Mouse (Mus musculus): ENCODE data around the gene Plekhm3. TPM values are rescaled to one million over a fixed set of nuclear protein-coding genes. Genes with fewer than 3 reads are reported as not detected.

Gene Plekhm3
- polyA plus RNA-seq, 1 experiment from 2014 or later = 8.4 TPM

- 50% methylated on average over 9 of the region's 9 CpGs for WGBS
- Histone ChIP-seq H3K9me3 (ENCODE audit: control insufficient read depth, low read length) (0 out of 2 replicates have a peak, but pooled peaks cover 3% of the 10 kb centered on the region), H3K27me3 (ENCODE audit: control insufficient read depth, insufficient read depth, low read length) (no peaks in the 10 kb centered on the region), H3K4me3 (ENCODE audit: control insufficient read depth in 1 of 2, insufficient read depth in 1 of 2, low read depth in 1 of 2, low read length in 2 of 2) (no peak overlapping the region), H3K36me3 (ENCODE audit: control insufficient read depth, insufficient read depth, low read length) (no peaks in the 10 kb centered on the region), H3K4me1 (ENCODE audit: control insufficient read depth in 2 of 2, insufficient read depth in 2 of 2, low read length in 2 of 2) (peaks cover 18 to 30% of the 10 kb centered on the region in 2 experiments), H3K27ac (replicated peaks in 1 of 2; ENCODE audit: control insufficient read depth in 1 of 2, insufficient read depth in 1 of 2, low read depth in 2 of 2, low read length in 2 of 2) (peak overlapping the region; percentile 62 to 67), H3K4me2 (ENCODE audit: low read length) (peak overlapping the region; percentile 18; the same call in 1 of the 2 replicates), H3K9ac (ENCODE audit: low read length) (peak overlapping the region; percentile 22; the same call in 1 of the 2 replicates)
- ATAC-seq (ENCODE audit: insufficient number of reproducible peaks, insufficient read depth, low FRiP score, low read depth) = no peak
Observed at GRCm38 (mm10) chr1:64945214-64945785, 11.3 kb downstream of the Plekhm3 start.

DNA sequence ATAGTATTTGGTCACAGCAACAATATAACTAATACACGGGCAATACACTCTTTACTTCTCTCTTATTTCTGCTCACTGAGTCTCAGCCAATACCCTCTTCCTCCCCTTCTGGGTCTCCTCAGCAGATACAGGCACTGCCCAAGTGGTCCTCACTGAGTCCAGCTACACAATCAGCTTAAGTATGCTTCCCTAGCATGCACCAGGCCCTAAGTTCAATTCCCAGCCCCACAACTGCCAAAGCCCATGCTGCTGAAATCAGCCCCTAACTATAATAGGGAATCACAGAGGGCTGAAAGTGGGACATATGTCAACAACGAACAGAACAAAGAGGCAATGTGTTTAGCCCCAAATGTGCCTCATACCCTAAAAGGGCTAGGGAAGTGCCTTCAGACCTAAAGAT lies 11.9 kb downstream of the Plekhm3 start:
- H3K27me3 ChIP-seq (ENCODE audit: control insufficient read depth, insufficient read depth, low read length) = no peaks in the 10 kb centered on the region
- H3K9me3 ChIP-seq (ENCODE audit: control insufficient read depth, low read length) = 0 out of 2 replicates have a peak, but pooled peaks cover 3% of the 10 kb centered on the region
- no peak for ATAC-seq (ENCODE audit: insufficient number of reproducible peaks, insufficient read depth, low FRiP score, low read depth)
- WGBS = 81% methylated on average over 2 of the region's 2 CpGs
- peaks cover 18 to 30% of the 10 kb centered on the region in 2 experiments for H3K4me1 ChIP-seq (ENCODE audit: control insufficient read depth in 2 of 2, insufficient read depth in 2 of 2, low read length in 2 of 2)
- H3K9ac ChIP-seq (ENCODE audit: low read length) = no peak overlapping the region
- no peak overlapping the region for H3K4me2 ChIP-seq (ENCODE audit: low read length)
- no peak overlapping the region for H3K27ac ChIP-seq (replicated peaks in 1 of 2; ENCODE audit: control insufficient read depth in 1 of 2, insufficient read depth in 1 of 2, low read depth in 2 of 2, low read length in 2 of 2)
- no peak overlapping the region for H3K4me3 ChIP-seq (ENCODE audit: control insufficient read depth in 1 of 2, insufficient read depth in 1 of 2, low read depth in 1 of 2, low read length in 2 of 2)
- H3K36me3 ChIP-seq (ENCODE audit: control insufficient read depth, insufficient read depth, low read length) = no peaks in the 10 kb centered on the region

- WGBS = 65% methylated on average over 4 of the region's 4 CpGs
- H3K27me3 ChIP-seq (ENCODE audit: control insufficient read depth, insufficient read depth, low read length) = no peaks in the 10 kb centered on the region
- H3K9ac ChIP-seq (ENCODE audit: low read length) = no peak overlapping the region
- no peak overlapping the region for H3K4me3 ChIP-seq (ENCODE audit: control insufficient read depth in 1 of 2, insufficient read depth in 1 of 2, low read depth in 1 of 2, low read length in 2 of 2)
- H3K9me3 ChIP-seq (ENCODE audit: control insufficient read depth, low read length) = 0 out of 2 replicates have a peak, but pooled peaks cover 3% of the 10 kb centered on the region
- H3K4me2 ChIP-seq (ENCODE audit: low read length) = no peak overlapping the region
- no peak for ATAC-seq (ENCODE audit: insufficient number of reproducible peaks, insufficient read depth, low FRiP score, low read depth)
- peaks cover 10% of the 10 kb centered on the region; the same call in 1 of the 2 replicates for H3K36me3 ChIP-seq (ENCODE audit: control insufficient read depth, insufficient read depth, low read length)
- H3K27ac ChIP-seq (replicated peaks in 1 of 2; ENCODE audit: control insufficient read depth in 1 of 2, insufficient read depth in 1 of 2, low read depth in 2 of 2, low read length in 2 of 2) = no peak overlapping the region
- H3K4me1 ChIP-seq (ENCODE audit: control insufficient read depth in 2 of 2, insufficient read depth in 2 of 2, low read length in 2 of 2) = peaks cover 11 to 25% of the 10 kb centered on the region in 2 experiments
Observed at GRCm38 (mm10) chr1:64942006-64942755, 14.4 kb downstream of the Plekhm3 start.

GRCm38 (mm10) chr1:64938907-64939306 lies 17.7 kb downstream of the Plekhm3 start:
- H3K27me3 ChIP-seq (ENCODE audit: control insufficient read depth, insufficient read depth, low read length) = no peaks in the 10 kb centered on the region
- no peak overlapping the region for H3K4me3 ChIP-seq (ENCODE audit: control insufficient read depth in 1 of 2, insufficient read depth in 1 of 2, low read depth in 1 of 2, low read length in 2 of 2)
- WGBS = 88% methylated on average over 7 of the region's 7 CpGs
- H3K4me1 ChIP-seq (ENCODE audit: control insufficient read depth in 2 of 2, insufficient read depth in 2 of 2, low read length in 2 of 2) = peaks cover 0 to 6% of the 10 kb centered on the region in 2 experiments; a peak in 1 of 4 replicates
- no peak overlapping the region for H3K4me2 ChIP-seq (ENCODE audit: low read length)
- H3K27ac ChIP-seq (replicated peaks in 1 of 2; ENCODE audit: control insufficient read depth in 1 of 2, insufficient read depth in 1 of 2, low read depth in 2 of 2, low read length in 2 of 2) = no peak overlapping the region
- no peak overlapping the region for H3K9ac ChIP-seq (ENCODE audit: low read length)
- 0 out of 2 replicates have a peak, but pooled peaks cover 3% of the 10 kb centered on the region for H3K9me3 ChIP-seq (ENCODE audit: control insufficient read depth, low read length)
- H3K36me3 ChIP-seq (ENCODE audit: control insufficient read depth, insufficient read depth, low read length) = peaks cover 15% of the 10 kb centered on the region; the same call in 1 of the 2 replicates
- no peak for ATAC-seq (ENCODE audit: insufficient number of reproducible peaks, insufficient read depth, low FRiP score, low read depth)

GRCm38 (mm10) chr1:64937692-64938091 lies 18.9 kb downstream of the Plekhm3 start:
- no peaks in the 10 kb centered on the region for H3K9me3 ChIP-seq (ENCODE audit: control insufficient read depth, low read length)
- ATAC-seq (ENCODE audit: insufficient number of reproducible peaks, insufficient read depth, low FRiP score, low read depth) = no peak
- WGBS = 92% methylated on average over 10 of the region's 10 CpGs
- H3K4me2 ChIP-seq (ENCODE audit: low read length) = no peak overlapping the region
- H3K27ac ChIP-seq (replicated peaks in 1 of 2; ENCODE audit: control insufficient read depth in 1 of 2, insufficient read depth in 1 of 2, low read depth in 2 of 2, low read length in 2 of 2) = no peak overlapping the region
- H3K27me3 ChIP-seq (ENCODE audit: control insufficient read depth, insufficient read depth, low read length) = no peaks in the 10 kb centered on the region
- H3K4me1 ChIP-seq (ENCODE audit: control insufficient read depth in 2 of 2, insufficient read depth in 2 of 2, low read length in 2 of 2) = peaks cover 0 to 6% of the 10 kb centered on the region in 2 experiments; a peak in 1 of 4 replicates
- H3K9ac ChIP-seq (ENCODE audit: low read length) = no peak overlapping the region
- peaks cover 18% of the 10 kb centered on the region; the same call in 1 of the 2 replicates for H3K36me3 ChIP-seq (ENCODE audit: control insufficient read depth, insufficient read depth, low read length)
- no peak overlapping the region for H3K4me3 ChIP-seq (ENCODE audit: control insufficient read depth in 1 of 2, insufficient read depth in 1 of 2, low read depth in 1 of 2, low read length in 2 of 2)

DNA sequence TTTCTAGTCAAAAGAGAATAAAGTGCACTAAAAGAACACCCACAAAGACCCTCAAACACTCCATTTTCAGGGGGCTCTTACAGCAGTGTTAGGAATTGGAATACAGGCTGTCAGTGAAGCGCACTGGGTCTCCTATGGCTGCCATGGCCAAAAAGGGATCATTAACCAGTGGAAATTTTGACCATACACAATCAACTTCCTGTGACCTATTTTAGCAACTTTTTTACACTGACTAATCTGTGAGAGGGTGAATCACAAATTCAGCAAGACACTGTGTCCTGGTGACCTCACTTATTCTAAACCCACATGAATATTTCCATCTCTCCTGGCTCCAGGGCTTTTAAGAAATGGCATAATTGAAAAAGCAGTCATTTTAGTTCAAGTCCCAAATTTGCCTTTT lies 23.7 kb downstream of the Plekhm3 start:
- ATAC-seq (ENCODE audit: insufficient number of reproducible peaks, insufficient read depth, low FRiP score, low read depth) = no peak
- Histone ChIP-seq H3K36me3 (ENCODE audit: control insufficient read depth, insufficient read depth, low read length) (peaks cover 18% of the 10 kb centered on the region; the same call in 1 of the 2 replicates), H3K27me3 (ENCODE audit: control insufficient read depth, insufficient read depth, low read length) (no peaks in the 10 kb centered on the region), H3K4me2 (ENCODE audit: low read length) (no peak overlapping the region), H3K4me1 (ENCODE audit: control insufficient read depth in 2 of 2, insufficient read depth in 2 of 2, low read length in 2 of 2) (peaks cover 0 to 6% of the 10 kb centered on the region in 2 experiments; a peak in 1 of 4 replicates), H3K9ac (ENCODE audit: low read length) (no peak overlapping the region), H3K9me3 (ENCODE audit: control insufficient read depth, low read length) (no peaks in the 10 kb centered on the region), H3K4me3 (ENCODE audit: control insufficient read depth in 1 of 2, insufficient read depth in 1 of 2, low read depth in 1 of 2, low read length in 2 of 2) (no peak overlapping the region), H3K27ac (replicated peaks in 1 of 2; ENCODE audit: control insufficient read depth in 1 of 2, insufficient read depth in 1 of 2, low read depth in 2 of 2, low read length in 2 of 2) (no peak overlapping the region)
- 93% methylated on average over 1 of the region's 1 CpGs for WGBS

DNA sequence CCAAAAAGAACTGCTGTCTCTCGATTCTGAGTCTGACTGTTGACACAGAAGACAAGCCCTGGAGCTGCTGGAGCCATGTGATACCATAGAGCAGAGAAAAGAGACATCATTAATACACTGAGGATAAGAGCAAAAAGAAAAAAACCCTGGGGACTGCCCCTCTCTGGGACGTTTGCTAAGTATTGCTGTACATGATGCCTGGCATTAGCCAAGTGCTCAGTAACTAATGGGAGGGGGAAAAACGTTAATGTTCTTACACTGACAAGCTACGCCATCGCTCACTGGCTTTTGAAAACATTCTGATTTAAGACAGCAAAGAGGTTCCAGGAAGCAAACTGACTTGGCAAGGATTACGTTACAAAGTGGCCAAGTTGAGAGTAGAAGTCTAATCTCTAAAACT lies 26.5 kb downstream of the Plekhm3 start:
- 64% methylated on average over 6 of the region's 6 CpGs for WGBS

More for the DNA sequence above, 26.5 kb downstream of the Plekhm3 start:
- H3K27ac ChIP-seq (replicated peaks in 1 of 2; ENCODE audit: control insufficient read depth in 1 of 2, insufficient read depth in 1 of 2, low read depth in 2 of 2, low read length in 2 of 2) = no peak overlapping the region
- no peak overlapping the region for H3K4me2 ChIP-seq (ENCODE audit: low read length)
- H3K9me3 ChIP-seq (ENCODE audit: control insufficient read depth, low read length) = no peaks in the 10 kb centered on the region
- no peaks in the 10 kb centered on the region for H3K4me1 ChIP-seq (ENCODE audit: control insufficient read depth in 2 of 2, insufficient read depth in 2 of 2, low read length in 2 of 2)
- no peak overlapping the region for H3K9ac ChIP-seq (ENCODE audit: low read length)
- no peaks in the 10 kb centered on the region for H3K27me3 ChIP-seq (ENCODE audit: control insufficient read depth, insufficient read depth, low read length)
- 0 out of 2 replicates have a peak, but pooled peaks cover 7% of the 10 kb centered on the region for H3K36me3 ChIP-seq (ENCODE audit: control insufficient read depth, insufficient read depth, low read length)
- ATAC-seq (ENCODE audit: insufficient number of reproducible peaks, insufficient read depth, low FRiP score, low read depth) = no peak
- H3K4me3 ChIP-seq (ENCODE audit: control insufficient read depth in 1 of 2, insufficient read depth in 1 of 2, low read depth in 1 of 2, low read length in 2 of 2) = no peak overlapping the region
